Mouse (Mus musculus) thymus, postnatal 36 days (tissue): ENCODE results near the gene Xkrx.
"Not testable (repeated sequence)": the region's sequence is repeated elsewhere in the genome, so short reads cannot be mapped to it uniquely, and the experiment has no call there.

Experiments
- DNase-seq, 2 experiments: peaks; one replicate each; pipeline ENCODE4 v3.0.0; 2022; ENCODE audit warnings: mixed read lengths in 2 of 2

The Xkrx gene

DNA sequence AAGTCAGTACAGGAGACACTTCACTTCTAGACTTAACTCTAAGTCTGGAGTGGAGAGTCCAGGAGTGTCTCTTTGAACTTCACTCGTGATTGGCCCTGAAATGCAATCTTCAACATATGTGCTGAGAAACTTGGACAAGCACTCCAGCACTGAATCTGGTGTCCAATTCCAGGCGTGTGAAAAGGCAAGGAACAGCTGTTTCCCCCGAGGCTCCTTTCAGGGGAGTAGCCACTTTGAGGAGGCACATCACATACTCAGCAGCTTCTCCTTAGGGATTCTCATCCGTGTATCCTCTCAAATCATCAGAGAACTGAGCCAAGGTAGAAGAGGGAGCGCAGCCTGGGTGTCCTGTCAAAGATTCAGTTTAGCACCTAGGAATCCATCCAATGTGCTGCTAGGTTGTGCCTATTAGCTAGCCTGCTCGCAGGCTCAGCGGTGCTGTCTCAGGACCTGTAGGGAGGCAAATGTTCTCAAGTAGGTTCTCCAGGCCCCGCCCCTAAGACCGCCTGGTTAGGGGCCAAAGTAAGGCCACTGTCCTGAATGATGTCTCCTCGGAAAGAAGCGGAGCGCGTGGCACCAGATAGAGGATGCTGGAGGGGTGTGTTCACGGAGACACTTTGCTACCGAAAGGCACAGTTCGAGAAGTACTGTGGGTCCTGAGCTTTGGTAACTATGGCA is at the start of gene Xkrx:
Xkrx (minus strand) TSS at position 34 of the 678 bp plus-strand sequence.
- peak; percentile 29 to 45 for DNase-seq

DNA sequence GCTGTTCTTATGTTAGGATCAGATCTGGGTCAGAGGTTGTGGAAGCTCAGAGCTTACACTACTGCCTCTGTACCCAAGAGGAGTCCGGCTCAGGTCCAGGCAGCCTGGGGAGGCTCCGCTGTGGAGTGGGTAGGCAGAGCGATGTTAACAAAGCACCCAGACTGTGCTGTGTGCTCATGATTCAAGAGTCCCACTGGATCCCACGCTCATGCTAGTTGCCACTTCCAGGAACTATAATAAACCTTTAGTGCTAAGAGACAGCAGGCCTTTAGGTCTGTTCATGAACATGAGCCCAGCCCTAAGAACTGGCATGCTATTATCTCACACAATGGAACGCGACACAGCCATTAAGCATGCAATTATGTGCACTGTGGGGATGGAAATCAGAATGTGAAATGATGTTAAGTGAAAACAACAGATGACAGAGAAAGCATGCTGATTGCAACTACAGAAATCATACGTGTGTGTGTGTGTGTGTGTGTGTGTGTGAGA is 49.3 kb upstream of the Xkrx start:
- DNase-seq = no peak

DNA sequence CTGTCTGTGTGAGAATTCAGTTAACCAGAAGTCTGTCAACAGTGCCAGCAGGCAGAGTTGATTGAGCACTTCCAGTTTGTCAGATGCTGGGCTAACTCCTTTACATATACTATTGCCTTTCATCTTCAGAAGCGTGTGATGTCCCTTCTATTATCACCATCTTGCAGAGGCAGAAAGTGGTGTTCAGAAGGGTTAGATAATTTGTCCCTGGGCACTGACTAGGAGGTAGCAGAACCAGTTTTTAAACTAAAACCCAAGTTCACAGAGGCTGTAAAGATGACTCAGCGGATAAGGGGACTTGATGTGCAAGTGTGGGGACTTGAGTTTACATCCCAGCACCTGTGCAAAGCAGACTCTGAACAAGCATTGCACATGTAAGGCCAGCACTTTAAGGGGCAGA is 46.6 kb upstream of the Xkrx start:
- no peak for DNase-seq

DNA sequence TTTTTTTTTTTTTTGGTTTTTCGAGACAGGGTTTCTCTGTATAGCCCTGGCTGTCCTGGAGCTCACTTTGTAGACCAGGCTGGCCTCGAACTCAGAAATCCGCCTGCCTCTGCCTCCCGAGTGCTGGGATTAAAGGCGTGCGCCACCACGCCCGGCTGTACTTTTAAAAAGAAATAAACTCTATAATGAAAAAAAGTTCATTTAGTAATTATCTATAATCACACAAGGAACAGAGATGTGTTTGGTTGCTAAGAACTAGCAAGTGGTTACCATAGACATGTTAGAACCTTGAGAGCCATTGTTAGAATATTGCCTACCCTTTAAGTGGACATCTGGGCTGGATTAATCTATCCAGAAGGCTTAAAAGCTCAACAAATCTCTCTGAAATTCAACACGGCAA is 25.3 kb upstream of the Xkrx start, which contains the start of gene Arl13a:
Arl13a (plus strand) TSS at position 301 of the 400 bp plus-strand sequence.
- not testable (repeated sequence) for DNase-seq

DNA sequence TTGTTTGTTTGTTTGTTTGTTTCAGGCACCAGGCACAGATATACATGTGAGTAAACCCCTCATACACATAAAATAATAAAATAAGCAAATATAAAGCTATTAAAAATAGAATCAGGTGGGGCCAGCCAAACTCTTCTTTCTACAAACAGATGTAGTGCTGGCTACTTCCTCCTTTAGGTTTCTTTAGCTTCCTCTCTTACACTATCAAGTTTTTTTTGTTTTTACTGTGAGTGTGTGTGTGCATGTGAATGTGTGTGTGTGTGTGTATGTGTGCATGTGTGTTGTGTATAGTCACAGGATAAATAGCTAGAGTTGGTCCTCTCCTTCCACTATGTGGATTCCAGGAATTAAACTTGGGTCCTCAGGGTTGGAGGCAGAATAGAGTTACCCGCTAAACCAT is 12.8 kb upstream of the Xkrx start:
- no peak for DNase-seq

DNA sequence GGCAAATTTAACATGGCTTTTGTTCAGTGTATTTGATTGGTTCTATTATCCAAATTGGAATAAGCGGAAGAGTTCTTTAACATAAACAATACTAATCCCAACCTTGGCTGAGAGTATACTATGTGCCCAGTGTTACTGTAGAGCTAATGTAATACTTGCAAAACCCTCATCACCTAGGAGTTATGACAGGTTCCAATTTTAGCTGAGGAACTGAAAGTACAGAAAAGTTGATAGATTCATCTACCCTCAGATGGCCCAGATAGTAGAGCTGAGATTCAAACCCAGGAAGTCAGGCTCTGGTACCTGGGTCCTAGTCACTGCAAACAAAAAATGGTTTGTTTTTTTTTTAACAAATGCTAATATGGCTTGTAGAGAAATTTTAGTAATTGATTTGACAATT is 8.7 kb upstream of the Xkrx start:
- DNase-seq = no peak

DNA sequence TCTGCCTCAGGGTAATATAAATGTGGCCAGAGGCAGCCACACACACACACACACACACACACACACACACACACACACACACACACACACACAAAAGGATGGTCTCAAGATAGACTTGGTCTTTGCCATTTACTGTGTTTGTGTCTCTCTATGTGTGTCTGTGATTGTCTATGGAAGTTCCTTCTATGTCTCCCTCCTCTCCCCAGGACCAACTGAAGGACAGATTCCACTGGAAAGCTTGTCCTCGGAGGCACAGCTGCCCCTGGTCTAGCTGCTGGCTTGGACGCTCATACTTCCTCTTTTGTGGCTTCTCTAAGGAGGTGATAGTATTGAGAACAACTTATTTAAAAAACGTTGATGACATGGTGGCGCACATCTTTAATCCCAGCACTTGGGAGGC is 1.6 kb upstream of the Xkrx start:
- DNase-seq = no peak

DNA sequence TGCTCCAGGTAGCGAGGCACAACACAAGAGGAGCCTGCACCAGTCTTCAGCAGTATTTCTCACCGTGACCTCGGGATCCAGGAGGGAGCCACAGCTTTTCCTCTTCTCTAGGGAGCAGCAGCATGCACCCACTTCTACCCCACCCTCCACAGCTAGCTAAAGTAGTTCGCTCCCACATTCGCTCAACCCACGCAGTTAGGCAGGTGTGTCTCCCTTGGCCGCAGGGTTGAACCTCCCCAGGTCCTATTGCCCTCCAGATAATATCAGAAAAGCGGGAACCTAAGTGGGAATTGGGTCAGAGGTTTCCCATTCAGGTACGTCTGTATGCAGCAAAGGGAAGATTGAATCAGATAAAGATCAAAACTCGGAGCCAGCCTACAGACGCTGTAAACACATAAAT is 950 bp upstream of the Xkrx start:
- peak; percentile 51 to 58 for DNase-seq

DNA sequence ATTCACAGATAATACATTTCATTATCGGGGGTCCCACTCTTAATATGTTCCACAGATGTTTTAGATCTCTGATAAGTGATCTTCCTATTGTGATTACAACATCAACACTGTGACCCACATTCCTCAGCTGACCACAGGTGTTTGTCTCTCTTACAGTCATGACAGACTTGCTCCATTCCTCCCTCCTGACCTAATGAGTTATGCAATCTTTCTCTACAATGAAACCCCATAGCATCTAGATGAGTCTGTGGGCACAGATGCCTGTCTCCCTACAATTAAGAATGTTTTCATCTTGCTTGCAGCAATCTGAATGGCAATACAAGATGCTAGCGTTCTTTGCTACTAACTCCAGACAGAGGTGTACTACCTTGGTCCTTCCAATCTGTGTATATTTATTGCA is 1.4 kb downstream of the Xkrx start:
- no peak for DNase-seq

DNA sequence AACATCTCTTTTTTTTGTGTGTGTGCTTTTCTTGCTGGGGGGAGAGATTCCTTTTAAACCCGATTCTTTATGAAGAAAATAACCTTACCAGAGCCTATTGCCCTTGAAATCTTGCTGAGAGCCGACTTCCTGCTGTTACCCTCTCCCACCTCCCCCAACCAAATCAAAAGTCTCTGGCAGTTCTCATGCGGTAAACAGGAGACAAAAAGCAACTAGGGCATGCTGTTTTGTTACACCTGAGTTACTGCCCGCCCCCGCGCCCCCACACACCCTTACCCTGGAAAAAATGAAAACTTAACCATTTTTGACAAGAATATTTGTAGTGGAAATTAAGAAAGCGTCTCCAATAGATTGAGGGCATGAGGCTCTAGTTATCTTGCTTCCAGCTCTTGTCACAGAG is 3.7 kb downstream of the Xkrx start:
- peak; percentile 40 to 61 for DNase-seq

DNA sequence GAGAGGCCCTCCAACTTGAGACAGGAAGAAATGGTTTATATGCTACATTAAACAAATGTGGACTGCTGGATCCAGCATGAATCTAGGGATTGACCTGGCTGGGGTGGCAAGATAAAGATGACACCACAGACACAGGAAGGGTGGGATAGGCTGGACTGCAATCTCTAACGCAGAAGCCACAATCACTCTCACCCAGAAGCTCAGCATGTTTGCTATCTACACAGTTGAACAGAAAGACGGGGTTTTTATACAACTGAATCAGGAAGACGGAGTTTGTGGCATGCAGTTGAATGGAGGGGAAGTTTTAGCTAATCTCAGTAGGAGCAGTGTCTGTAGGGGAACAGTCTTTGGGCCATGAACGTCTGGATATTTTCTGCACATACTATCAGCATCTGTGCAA is 19.9 kb downstream of the Xkrx start:
- DNase-seq = no peak

DNA sequence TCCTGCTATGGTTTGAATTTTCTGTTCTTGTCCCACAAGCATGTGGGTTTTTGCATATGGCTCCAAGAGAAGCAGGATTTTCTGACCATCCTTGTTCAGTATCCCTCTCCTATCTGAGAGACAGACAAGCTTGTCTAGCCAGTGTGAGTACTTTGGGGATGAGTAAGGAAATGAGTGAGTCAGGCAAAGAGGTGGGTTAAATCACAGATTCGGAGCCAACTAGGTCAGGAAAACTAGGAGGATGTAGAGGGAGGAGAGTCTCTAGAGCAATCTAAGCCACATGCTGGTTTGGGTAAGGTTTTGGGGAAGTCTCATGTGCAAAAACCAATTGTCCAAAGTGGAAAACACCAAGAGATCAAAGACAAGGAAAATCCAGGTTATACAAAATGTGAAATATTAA is 20.3 kb downstream of the Xkrx start:
- DNase-seq = no peak

DNA sequence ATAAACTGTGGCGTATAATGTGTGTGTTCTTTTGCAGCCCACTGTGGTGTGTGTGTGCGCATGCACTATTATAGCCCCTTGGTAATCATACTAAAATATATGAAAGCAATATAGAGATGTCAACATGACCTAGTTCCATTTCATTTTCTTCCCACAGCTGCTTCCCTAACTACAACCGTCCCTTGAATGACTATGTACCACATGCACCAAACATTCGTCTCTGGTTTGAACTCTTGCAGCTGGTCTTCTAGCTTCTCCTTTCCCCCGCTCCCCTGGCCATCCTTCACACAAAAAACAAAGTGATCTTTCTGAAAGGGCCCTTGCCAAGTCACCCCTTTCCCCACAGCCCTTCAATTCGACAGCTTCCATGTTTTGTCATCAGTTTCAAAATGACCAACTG is 21.9 kb downstream of the Xkrx start:
- peak in 1 of 2 experiments; percentile 11 for DNase-seq

DNA sequence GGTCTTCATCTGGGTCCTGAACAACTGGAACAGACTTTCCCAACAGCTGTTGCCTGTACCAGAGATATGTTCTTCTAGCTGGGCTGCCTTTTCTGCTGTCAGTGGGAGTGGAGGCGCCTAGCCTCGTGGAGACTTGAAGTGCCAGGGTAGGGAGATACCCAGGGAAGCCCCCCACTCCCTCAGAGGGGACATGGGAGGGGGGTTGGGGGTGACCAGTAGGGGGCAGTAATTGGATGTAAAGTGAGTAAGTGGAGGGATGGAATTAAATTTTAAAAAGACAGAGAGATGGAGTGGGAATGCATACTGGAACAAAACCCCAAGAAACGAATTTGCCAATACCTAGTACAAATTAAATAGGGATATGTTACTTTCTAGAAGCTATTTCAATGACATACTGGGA is 28.1 kb downstream of the Xkrx start:
- peak; percentile 22 to 44 for DNase-seq

DNA sequence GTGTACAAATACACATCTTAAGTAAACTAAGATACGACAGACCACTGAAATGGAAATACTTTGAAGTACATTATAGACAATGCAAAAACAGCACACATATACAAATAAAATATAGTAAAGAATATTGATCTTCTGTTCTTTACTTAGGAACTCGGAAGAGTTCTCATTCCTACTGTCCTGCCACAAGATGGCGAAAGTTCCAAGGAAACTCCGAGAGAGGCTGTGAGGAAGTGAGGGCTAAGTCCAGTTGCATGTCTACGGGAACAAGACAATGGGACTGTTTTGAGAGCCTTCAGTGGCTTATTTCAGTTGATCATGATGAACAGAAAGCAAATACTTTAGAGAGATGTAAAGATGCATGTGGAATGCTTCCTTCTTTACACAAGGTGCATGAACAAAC is 29.6 kb downstream of the Xkrx start:
- DNase-seq = no peak

DNA sequence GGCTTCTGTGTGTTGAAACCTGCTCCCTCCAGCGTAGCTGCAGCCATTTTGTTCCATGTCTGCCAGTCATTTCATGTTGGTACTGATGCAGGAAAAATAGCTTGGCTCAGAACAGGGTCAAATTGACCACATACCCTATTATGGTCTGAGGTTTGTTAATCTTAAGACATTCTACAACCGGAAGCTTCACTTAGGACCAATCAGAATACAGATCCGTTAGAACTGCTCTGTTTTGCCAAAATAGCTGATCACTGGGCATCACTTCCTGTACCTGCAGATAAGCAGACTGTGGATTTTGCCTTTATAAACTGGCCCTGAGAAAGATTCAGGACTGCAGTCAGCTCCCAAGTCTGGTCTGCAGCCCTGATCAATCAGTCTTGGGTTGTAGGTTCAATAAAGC is 33.3 kb downstream of the Xkrx start:
- no peak for DNase-seq

DNA sequence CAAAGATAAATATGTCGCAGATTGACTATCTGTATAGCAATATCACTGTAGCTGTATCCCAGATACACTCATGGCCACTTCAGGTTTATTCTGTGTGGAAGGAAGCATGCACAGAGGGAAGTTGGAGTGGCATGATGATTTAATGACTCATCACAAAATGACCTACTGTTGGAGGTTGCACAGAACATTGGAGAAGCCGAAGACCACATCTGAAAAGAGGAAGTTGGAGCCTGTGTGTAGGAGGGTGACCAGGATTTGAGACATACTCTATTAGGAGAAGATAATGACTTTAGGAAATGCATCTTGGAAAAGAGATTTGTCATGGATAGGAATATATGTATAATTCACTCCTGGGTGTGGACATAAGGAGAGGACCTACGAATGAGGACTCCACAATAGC is 45.5 kb downstream of the Xkrx start:
- no peak for DNase-seq

DNA sequence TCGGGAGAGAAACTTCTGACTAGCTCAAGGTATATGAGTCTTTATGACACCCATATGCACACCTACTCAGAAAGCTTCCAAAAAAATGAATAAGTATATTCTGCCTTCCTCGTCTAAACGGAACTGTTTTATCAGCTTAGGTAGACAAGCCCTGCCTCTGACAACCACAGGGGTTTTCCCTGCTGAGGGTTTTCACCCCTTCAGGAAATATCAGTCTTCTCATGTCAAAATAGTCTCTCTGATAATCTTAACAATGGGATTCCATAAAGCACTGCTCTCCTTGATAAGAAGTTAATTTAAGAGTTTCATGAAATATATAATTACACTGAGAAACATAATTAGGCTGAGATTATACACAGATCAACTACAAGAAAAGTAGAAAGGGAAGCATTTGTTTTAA is 50.1 kb downstream of the Xkrx start:
- DNase-seq = no peak

DNA sequence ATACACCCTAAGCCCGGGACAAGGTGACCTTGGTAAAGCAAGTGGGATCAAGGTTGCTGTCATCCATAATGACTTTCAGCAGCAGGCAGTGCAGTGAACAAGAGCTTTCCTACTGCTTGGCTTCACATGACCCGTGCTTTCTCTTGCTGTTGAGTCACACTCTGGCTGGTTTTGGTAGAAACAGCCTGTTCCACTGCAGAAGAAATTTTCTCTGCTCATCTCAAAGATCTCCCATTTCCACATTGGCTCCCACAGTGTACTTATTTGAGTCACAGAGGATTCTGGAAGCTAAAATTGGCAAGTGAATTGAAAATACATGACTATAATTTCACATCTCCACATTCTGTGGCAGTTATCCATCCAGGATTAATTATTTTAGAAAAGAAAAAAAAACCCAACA is 59.2 kb downstream of the Xkrx start:
- DNase-seq = no peak
